Mouse (Mus musculus) E14TG2a.4 (cell line): Measurements from ENCODE around the gene Ubald2.

ENCODE experiments used
- H3K27me3 ChIP-seq: 2 replicates; pipeline ENCODE4 v1.6.1; 2014; ENCODE audit warnings: low read length, control low read depth; ENCODE audit not compliant: insufficient read depth
- H3K36me3 ChIP-seq: 2 replicates; pipeline ENCODE4 v1.6.1; 2014; ENCODE audit warnings: low read length, control low read depth; ENCODE audit not compliant: insufficient read depth
- H3K4me1 ChIP-seq: replicated peaks from 2 replicates; pipeline ENCODE4 v1.6.1; 2014; ENCODE audit warnings: low read depth, low read length, control low read depth
- H3K4me3 ChIP-seq: replicated peaks from 2 replicates; pipeline ENCODE4 v1.5.1; 2014; ENCODE audit warnings: mild to moderate bottlenecking, low read length
- H3K9me3 ChIP-seq: 2 replicates; pipeline ENCODE4 v1.6.1; 2014; ENCODE audit warnings: low read length, control low read depth
- CTCF ChIP-seq: conservative IDR thresholded peaks from 2 replicates; pipeline ENCODE4 v1.5.1; 2014; ENCODE audit warnings: low read length
- NANOG ChIP-seq: IDR thresholded peaks from 2 replicates; pipeline ENCODE4 v1.6.1; 2014; ENCODE audit warnings: borderline replicate concordance, low read length, mixed read lengths
- POU5F1 ChIP-seq: IDR thresholded peaks from 2 replicates; pipeline ENCODE4 v1.6.1; 2014; ENCODE audit warnings: low read length, borderline replicate concordance

Gene Ubald2

GRCm38 (mm10) chr11:116478978-116479377, 45.1 kb downstream of the Ubald2 start:
- Histone ChIP-seq H3K27me3 (no peaks in the 10 kb centered on the region), H3K9me3 (no peaks in the 10 kb centered on the region), H3K4me1 (peaks cover 69% of the 10 kb centered on the region), H3K36me3 (peaks cover 97% of the 10 kb centered on the region), H3K4me3 (no peak overlapping the region)
- TF ChIP-seq CTCF, result no peak
- TF ChIP-seq NANOG, result no peak
- TF ChIP-seq POU5F1, result no peak

GRCm38 (mm10) chr11:116479832-116480231, 45.9 kb downstream of the Ubald2 start:
- H3K4me1 ChIP-seq, result peaks cover 76% of the 10 kb centered on the region
- H3K9me3 ChIP-seq, result no peaks in the 10 kb centered on the region
- TF ChIP-seq CTCF (no peak), NANOG (no peak), POU5F1 (no peak)
- no peaks in the 10 kb centered on the region for H3K27me3 ChIP-seq
- no peak overlapping the region for H3K4me3 ChIP-seq
- H3K36me3 ChIP-seq, result peaks cover 96% of the 10 kb centered on the region

GRCm38 (mm10) chr11:116480975-116481374, 47.1 kb downstream of the Ubald2 start:
- no peaks in the 10 kb centered on the region for H3K27me3 ChIP-seq
- peaks cover 96% of the 10 kb centered on the region for H3K36me3 ChIP-seq
- H3K4me3 ChIP-seq, result no peak overlapping the region
- no peaks in the 10 kb centered on the region for H3K9me3 ChIP-seq
- TF ChIP-seq NANOG (no peak), POU5F1 (no peak), CTCF (no peak)
- H3K4me1 ChIP-seq, result peaks cover 77% of the 10 kb centered on the region

- Histone ChIP-seq H3K36me3 (peaks cover 96% of the 10 kb centered on the region), H3K9me3 (no peaks in the 10 kb centered on the region), H3K4me1 (peaks cover 77% of the 10 kb centered on the region), H3K4me3 (no peak overlapping the region), H3K27me3 (no peaks in the 10 kb centered on the region)
- TF ChIP-seq NANOG, result no peak
- TF ChIP-seq POU5F1, result no peak
- TF ChIP-seq CTCF, result no peak
These were observed 47.9 kb downstream of the Ubald2 start for GRCm38 (mm10) chr11:116481776-116482175.

- Histone ChIP-seq H3K9me3 (no peaks in the 10 kb centered on the region), H3K4me3 (no peak overlapping the region), H3K27me3 (no peaks in the 10 kb centered on the region), H3K4me1 (peaks cover 81% of the 10 kb centered on the region), H3K36me3 (peaks cover 86% of the 10 kb centered on the region)
- TF ChIP-seq POU5F1, result no peak
- TF ChIP-seq NANOG, result no peak
- TF ChIP-seq CTCF, result no peak
These were observed 50.4 kb downstream of the Ubald2 start for GRCm38 (mm10) chr11:116484261-116484660.

GRCm38 (mm10) chr11:116488207-116488606, 54.3 kb downstream of the Ubald2 start:
- H3K36me3 ChIP-seq, result peaks cover 48% of the 10 kb centered on the region
- H3K27me3 ChIP-seq, result no peaks in the 10 kb centered on the region
- TF ChIP-seq POU5F1 (peak; percentile 48; the same call in 1 of the 2 replicates), NANOG (no peak), CTCF (no peak)

More at GRCm38 (mm10) chr11:116488207-116488606, 54.3 kb downstream of the Ubald2 start:
- no peaks in the 10 kb centered on the region for H3K9me3 ChIP-seq
- H3K4me1 ChIP-seq, result peaks cover 66% of the 10 kb centered on the region
- H3K4me3 ChIP-seq, result no peak overlapping the region
